Mouse (Mus musculus) embryonic facial prominence, embryonic 10.5 days (tissue): ENCODE data around the gene Gnaq. TPM values are rescaled to one million over a fixed set of nuclear protein-coding genes. Genes with fewer than 3 reads are reported as not detected.

Experiments used
- DNase-seq: peaks from one replicate; pipeline ENCODE4 v3.0.0-alpha.2; 2017; ENCODE audit warnings: low spot score
- H3K27ac ChIP-seq: fragments of 300-500 bp; sonication (generic); replicated peaks from 2 replicates; pipeline ENCODE4 v1.5.1; 2016; ENCODE audit warnings: mild to moderate bottlenecking
- H3K27me3 ChIP-seq: fragments of 300-500 bp; sonication (generic); replicated peaks from 2 replicates; pipeline ENCODE4 v1.6.1; 2016; ENCODE audit warnings: low read depth, mild to moderate bottlenecking; ENCODE audit not compliant: poor library complexity, severe bottlenecking
- H3K36me3 ChIP-seq: fragments of 300-500 bp; sonication (generic); replicated peaks from 2 replicates; pipeline ENCODE4 v1.6.1; 2016; ENCODE audit warnings: mild to moderate bottlenecking, moderate library complexity
- H3K4me1 ChIP-seq: fragments of 300-500 bp; sonication (generic); 2 replicates; pipeline ENCODE4 v1.6.1; 2016
- H3K4me3 ChIP-seq: fragments of 300-500 bp; sonication (generic); 2 replicates; pipeline ENCODE4 v1.5.1; 2016; ENCODE audit warnings: mild to moderate bottlenecking, moderate library complexity
- H3K9me3 ChIP-seq: fragments of 300-500 bp; sonication (generic); 2 replicates; pipeline ENCODE4 v1.6.1; 2016; ENCODE audit warnings: mild to moderate bottlenecking
- WGBS: fragments of 180-500 bp; shearing (Covaris S2); methylation state at CpG from one replicate; pipeline ENCODE4 v1.1.7; 2016; 5-methylcytosine and 5-hydroxymethylcytosine counted together
- polyA plus RNA-seq: library from polyadenylated mRNA; unstranded; fragments of >200 nt; fragmentation: Nextera tagmentation; extraction: Ambion mirVana; gene quantifications from 2 replicates; pipeline ENCODE4 v1.2.1, GENCODE M21; 2016

Gnaq gene
- polyA plus RNA-seq, 1 experiment from 2014 or later = 20.2 TPM

DNA sequence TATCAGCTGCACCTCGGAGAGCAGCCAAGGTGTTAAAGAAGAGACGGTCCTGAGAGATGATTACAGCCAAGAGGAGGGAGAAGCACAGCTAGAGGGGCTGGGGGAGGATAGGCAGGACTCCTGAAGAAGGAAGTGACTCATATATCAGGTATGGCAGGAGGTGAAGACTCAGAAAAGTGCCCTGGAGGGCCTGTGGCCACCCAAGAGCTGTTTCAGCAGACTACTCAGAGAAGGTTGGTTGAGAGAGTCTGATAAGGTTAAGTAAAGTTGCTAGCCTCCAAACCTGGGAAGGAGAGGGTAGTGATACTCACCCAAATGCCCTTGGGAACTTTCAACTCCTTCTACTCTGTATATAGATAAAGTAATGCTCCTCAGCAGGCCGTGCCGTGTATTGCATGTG, 140.4 kb downstream of the Gnaq start:
- H3K9me3 ChIP-seq = no peaks in the 10 kb centered on the region
- no peak overlapping the region for H3K4me3 ChIP-seq
- no peak overlapping the region for H3K27ac ChIP-seq
- 81% methylated on average over 4 of the region's 4 CpGs for WGBS
- H3K4me1 ChIP-seq = peaks cover 9% of the 10 kb centered on the region; the same call in 1 of the 2 replicates
- H3K27me3 ChIP-seq = no peaks in the 10 kb centered on the region
- H3K36me3 ChIP-seq = peaks cover 4% of the 10 kb centered on the region
- no peak for DNase-seq

DNA sequence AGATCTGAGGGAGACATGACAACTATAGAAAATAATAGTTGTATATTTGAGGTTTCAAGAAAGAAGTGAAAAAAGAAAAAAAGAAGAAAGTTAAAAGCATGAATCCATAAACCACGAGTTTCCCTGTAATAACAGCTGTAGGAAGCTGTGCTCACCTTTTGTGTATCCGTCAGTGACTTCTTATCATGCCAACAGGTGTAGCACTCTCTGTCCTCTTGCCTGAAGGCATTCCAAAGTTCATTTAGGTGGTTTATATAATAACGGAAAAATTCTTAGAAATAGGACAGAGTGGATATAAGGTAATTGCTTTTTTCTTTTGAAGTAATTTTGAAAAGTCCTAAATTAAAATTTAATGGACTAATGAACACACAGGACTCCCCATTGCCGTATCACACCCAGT, 147.6 kb downstream of the Gnaq start:
- Histone ChIP-seq H3K27ac (no peak overlapping the region), H3K4me3 (no peak overlapping the region), H3K9me3 (no peaks in the 10 kb centered on the region), H3K4me1 (0 out of 2 replicates have a peak, but pooled peaks cover 4% of the 10 kb centered on the region), H3K27me3 (no peaks in the 10 kb centered on the region), H3K36me3 (peaks cover 12% of the 10 kb centered on the region)
- DNase-seq = no peak
- 87% methylated on average over 4 of the region's 4 CpGs for WGBS

DNA sequence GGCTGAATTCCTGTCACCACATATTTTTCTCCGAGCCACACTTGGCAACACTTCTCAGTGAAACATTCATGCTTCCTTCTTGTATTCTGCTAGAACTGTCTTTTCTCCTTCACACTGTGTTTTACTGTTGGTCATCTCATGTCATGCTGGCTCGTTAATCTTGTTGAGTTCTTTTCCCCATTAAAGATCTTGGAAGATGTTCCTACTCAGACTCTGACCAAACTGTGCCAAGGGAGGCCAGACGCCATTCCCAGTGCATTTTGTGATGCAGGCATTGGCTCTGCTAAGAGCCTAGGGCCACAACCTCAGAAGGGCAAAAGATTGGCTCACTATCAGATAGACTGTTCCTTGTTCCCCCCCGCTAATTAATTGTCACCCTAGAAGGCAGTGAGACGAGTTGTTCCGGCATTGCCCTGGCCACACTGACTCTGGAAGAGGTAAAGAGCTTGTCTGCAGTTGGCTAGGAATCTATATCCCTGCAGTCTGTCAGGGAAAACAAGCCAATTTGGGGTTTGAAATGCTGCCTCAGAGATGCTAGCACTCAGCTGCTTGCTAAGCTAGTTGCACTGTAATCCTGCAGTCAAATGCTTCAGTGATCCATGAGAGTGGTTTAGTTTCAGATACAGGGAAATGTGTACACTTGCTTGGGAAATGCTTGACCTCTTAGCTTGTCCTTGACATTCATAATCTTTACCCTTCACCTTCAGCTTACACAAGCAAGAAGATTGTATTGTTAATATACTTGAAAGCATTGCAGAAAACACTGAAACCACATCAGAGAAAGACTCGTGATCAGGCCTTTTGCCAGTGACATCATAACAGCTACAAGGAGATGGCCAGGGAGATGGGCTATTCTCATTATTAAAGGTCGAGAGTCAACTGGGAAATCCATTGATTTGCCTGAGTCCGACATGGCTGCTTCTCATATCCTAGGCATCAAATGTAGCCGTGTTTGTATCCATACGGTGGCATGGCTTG, 152.7 kb downstream of the Gnaq start:
- Histone ChIP-seq H3K9me3 (no peaks in the 10 kb centered on the region), H3K4me3 (no peak overlapping the region), H3K36me3 (no peaks in the 10 kb centered on the region), H3K27ac (no peak overlapping the region), H3K4me1 (peaks cover 12% of the 10 kb centered on the region; the same call in 1 of the 2 replicates), H3K27me3 (no peaks in the 10 kb centered on the region)
- DNase-seq = no peak
- 84% methylated on average over 11 of the region's 11 CpGs for WGBS

DNA sequence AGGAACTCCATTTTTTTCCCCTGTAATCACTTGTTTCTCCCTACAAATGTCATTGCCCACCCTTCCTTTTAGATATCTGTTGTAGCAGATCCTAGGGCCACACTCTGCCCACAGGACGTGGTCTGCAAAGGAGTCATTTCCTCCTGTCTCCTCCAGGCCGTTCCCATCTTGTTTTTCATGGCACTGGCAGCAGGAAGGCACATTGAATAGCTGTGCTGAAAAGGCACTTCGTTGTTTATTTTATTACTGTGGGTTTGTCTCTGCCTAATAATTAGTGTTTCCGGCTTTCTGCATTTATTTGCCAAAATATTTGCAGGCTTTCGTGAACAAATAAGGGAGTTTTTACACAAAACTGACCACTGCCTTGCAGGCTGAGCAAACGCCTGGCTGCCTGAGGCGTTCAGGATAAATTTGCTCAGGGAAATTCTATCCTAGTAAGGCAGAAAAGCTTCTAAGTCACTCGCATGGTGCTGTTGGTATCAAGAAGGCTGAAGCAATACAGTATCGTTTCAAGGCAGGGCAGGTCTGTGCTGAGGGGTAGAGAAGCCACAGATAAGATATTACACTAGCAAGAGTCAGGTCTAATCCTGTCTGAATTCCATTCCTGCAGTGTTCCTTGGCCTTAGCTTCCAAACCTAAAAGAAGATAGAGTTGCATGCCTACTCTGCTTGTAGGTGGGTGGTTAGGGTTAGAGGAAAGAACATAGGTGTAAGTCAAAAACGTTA, 154.0 kb downstream of the Gnaq start:
- Histone ChIP-seq H3K4me3 (no peak overlapping the region), H3K4me1 (peaks cover 12% of the 10 kb centered on the region; the same call in 1 of the 2 replicates), H3K27me3 (no peaks in the 10 kb centered on the region), H3K27ac (no peak overlapping the region), H3K36me3 (no peaks in the 10 kb centered on the region), H3K9me3 (no peaks in the 10 kb centered on the region)
- DNase-seq = no peak
- 63% methylated on average over 10 of the region's 10 CpGs for WGBS

DNA sequence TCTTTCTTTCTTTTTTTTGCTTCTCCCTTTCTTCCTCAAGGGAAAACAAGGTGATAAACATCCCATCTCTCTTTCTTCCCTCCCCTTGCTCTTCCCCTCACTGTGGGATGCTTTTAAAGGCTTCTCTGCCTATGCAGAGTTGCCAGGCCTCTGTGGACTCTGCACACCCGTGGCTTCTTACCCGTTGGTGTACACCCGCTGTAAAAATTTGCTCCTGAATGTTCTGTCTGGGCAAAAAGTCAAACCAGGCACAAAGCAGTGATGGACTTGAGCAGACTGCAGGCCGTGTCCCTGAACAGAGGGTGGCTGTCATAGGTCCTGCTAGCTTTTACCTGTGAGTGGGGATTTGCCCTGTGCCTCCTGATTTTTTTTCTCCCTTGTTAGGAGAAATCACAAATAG, 154.7 kb downstream of the Gnaq start:
- H3K4me3 ChIP-seq = no peak overlapping the region
- no peaks in the 10 kb centered on the region for H3K27me3 ChIP-seq
- no peak for DNase-seq
- WGBS = 89% methylated on average over 4 of the region's 4 CpGs
- peaks cover 16% of the 10 kb centered on the region for H3K4me1 ChIP-seq
- H3K36me3 ChIP-seq = no peaks in the 10 kb centered on the region
- H3K9me3 ChIP-seq = no peaks in the 10 kb centered on the region
- no peak overlapping the region for H3K27ac ChIP-seq

DNA sequence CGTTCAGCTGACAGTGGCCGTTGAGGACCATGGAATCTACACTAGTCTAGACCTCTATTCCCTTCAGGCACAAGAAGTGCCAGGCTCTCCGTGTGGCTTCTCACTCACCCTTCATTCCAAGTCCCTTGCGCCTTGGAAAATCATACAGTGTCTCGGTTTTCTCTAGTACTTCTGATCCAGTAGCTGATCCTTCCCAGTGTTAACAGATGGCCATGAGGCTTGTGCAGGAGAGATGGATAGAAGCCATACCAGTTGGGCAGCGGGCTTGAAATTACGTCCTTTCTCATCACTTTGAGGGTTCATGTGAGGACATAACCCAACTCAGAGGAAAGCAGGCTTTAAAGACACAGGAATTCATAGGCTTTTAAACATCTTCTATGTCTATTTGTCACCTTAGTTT, 155.3 kb downstream of the Gnaq start:
- 91% methylated on average over 7 of the region's 7 CpGs for WGBS

DNA sequence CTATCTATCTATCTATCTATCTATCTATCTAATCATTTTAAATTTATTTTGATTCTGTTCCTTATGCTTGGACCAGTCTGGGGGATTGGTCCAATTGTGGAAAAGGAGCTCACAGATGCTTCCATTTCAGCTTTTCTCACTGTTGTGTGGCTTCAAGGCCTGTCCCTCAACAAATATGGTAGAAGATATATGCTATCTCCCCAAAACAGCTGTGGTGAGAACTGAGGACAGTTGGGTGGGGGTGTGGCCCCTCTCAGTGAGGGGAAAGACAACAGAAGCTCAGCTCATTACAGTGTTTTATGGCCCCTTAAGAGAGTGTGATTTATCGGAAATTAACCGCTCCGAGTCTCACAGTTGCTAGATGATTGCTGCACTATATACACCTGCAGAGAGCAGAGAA, 158.5 kb downstream of the Gnaq start:
- WGBS = 97% methylated on average over 3 of the region's 3 CpGs
- Histone ChIP-seq H3K27me3 (no peaks in the 10 kb centered on the region), H3K9me3 (no peaks in the 10 kb centered on the region), H3K4me1 (peaks cover 17% of the 10 kb centered on the region), H3K27ac (no peak overlapping the region), H3K36me3 (no peaks in the 10 kb centered on the region), H3K4me3 (no peak overlapping the region)
- DNase-seq = no peak

More for the DNA sequence above, 155.3 kb downstream of the Gnaq start:
- no peak for DNase-seq
- H3K4me3 ChIP-seq = no peak overlapping the region
- H3K36me3 ChIP-seq = no peaks in the 10 kb centered on the region
- H3K4me1 ChIP-seq = peaks cover 19% of the 10 kb centered on the region
- H3K27me3 ChIP-seq = no peaks in the 10 kb centered on the region
- no peaks in the 10 kb centered on the region for H3K9me3 ChIP-seq
- no peak overlapping the region for H3K27ac ChIP-seq

DNA sequence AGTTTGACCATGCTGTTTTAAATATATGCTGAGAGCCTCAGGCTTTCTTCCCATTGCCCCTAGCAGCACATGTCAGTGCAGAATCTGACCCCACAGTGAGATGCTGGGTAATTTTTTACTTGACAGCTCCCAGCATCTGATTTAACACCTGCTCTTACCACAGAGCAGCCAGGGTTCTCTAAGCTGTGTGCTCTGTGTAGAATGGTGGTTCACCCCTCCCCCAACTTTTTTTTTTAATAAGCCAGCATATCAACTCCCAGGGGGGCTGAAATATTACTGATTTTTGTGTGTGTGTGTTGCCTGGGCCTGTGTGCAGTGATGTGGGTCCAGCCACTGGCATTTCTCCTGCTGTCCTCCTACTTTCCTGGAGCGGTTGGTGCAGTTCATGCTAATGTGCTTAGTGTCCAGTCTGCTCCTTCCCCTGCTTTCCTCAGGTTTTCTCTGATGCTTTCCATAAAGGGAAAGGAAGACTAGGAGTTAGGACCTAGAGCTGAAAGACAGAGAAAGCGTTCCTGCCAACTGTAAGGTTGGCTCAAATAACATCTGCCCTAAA, 159.5 kb downstream of the Gnaq start:
- WGBS = 78% methylated on average over 2 of the region's 2 CpGs
- no peak for DNase-seq
- peaks cover 10% of the 10 kb centered on the region for H3K4me1 ChIP-seq
- no peaks in the 10 kb centered on the region for H3K36me3 ChIP-seq
- no peaks in the 10 kb centered on the region for H3K9me3 ChIP-seq
- no peak overlapping the region for H3K4me3 ChIP-seq
- no peak overlapping the region for H3K27ac ChIP-seq
- H3K27me3 ChIP-seq = no peaks in the 10 kb centered on the region

DNA sequence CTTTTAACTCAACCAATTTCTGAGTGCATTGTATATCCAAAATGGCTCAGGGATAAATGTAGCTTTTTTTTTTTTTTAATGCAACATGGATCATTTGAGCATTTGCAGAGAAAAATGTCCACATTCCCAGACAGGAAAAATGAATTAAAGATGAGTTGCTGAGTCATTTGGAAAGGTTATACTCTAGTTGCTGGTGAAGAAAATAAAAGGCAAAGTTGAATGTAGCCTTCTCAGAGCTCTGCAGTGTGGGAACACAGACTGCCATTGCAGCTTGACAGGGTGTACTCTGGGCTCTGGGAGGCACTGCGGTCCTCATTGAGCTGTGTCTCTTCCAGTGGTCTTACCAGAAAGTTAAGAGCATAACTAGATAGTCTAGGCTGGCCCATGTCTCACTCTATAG, 160.3 kb downstream of the Gnaq start:
- Histone ChIP-seq H3K27me3 (no peaks in the 10 kb centered on the region), H3K27ac (no peak overlapping the region), H3K36me3 (peaks cover 3% of the 10 kb centered on the region; the same call in 1 of the 2 replicates), H3K9me3 (no peaks in the 10 kb centered on the region), H3K4me1 (peaks cover 10% of the 10 kb centered on the region), H3K4me3 (no peak overlapping the region)
- DNase-seq = no peak
- 93% methylated on average over 1 of the region's 1 CpGs for WGBS

DNA sequence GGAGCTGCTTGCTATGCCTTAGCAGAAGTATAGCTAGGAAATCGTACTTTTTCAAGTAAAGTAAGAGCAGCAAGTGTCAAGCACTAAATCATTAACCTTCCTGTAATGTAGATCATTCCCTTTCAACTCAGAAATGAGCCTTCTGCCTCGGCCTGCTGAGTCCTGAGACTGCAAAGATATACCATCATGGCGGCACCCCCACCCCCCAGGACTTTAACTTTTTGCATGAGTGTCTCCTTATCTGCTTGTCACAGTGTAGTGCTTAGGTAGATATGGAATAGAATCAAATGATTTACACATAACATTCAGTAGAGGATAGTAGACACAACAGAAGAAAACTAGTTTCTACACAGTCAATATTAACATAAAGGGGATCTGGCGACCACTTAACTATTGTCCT, 167.8 kb downstream of the Gnaq start:
- Histone ChIP-seq H3K4me1 (no peaks in the 10 kb centered on the region), H3K9me3 (no peaks in the 10 kb centered on the region), H3K36me3 (peaks cover 3% of the 10 kb centered on the region; the same call in 1 of the 2 replicates), H3K4me3 (no peak overlapping the region), H3K27ac (no peak overlapping the region), H3K27me3 (no peaks in the 10 kb centered on the region)
- WGBS = 90% methylated on average over 4 of the region's 4 CpGs
- no peak for DNase-seq

DNA sequence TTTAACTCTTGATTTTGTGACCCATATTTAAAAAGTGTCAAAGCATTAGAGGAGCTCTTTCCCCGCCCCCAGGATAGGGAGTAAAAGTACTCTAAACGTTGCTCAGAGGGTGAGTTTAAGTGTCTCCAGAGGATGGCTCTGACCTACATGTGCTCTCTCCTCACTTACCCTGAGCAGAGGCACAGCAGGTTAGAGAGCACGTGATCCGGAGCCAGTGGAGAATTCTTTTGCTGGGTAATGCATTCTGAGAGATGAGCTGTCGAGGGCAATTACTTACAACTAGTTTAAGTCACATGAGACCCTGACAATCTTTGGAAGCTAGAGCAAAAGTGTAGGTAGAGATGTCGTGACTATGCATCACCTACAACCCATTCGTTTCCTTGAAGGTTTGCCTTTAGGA, 168.7 kb downstream of the Gnaq start:
- no peaks in the 10 kb centered on the region for H3K4me1 ChIP-seq
- H3K27me3 ChIP-seq = no peaks in the 10 kb centered on the region
- no peak for DNase-seq

DNA sequence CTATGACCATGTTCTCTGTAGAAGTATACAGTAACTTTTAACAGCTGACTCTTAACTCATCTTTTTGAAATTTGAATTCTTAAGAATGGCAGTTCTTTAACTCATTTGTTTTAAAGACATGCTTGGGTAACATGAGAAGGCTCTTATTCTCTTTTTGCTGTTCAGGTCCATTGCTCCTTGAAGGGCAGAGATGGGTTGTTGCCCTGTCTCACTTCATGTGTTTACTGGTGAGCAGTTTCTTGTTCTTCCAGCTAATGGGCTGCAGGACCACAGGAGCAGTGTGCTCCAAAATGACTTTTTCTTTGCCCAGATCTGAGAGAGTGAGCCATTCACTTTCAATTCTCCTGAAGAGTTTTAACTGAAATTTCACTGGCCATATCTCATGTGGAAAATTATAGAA, 176.4 kb downstream of the Gnaq start:
- Histone ChIP-seq H3K27me3 (no peaks in the 10 kb centered on the region), H3K36me3 (no peaks in the 10 kb centered on the region), H3K4me1 (peaks cover under 1% of the 10 kb centered on the region; the same call in 1 of the 2 replicates), H3K9me3 (no peaks in the 10 kb centered on the region), H3K27ac (no peak overlapping the region), H3K4me3 (no peak overlapping the region)
- DNase-seq = no peak

More for the DNA sequence above, 168.7 kb downstream of the Gnaq start:
- H3K9me3 ChIP-seq = no peaks in the 10 kb centered on the region
- no peak overlapping the region for H3K4me3 ChIP-seq
- H3K27ac ChIP-seq = no peak overlapping the region
- peaks cover 3% of the 10 kb centered on the region; the same call in 1 of the 2 replicates for H3K36me3 ChIP-seq
- 75% methylated on average over 7 of the region's 7 CpGs for WGBS
